Mouse (Mus musculus) heart, embryonic 13.5 days (tissue): ENCODE data around the gene Ipo13. TPM values are rescaled to one million over a fixed set of nuclear protein-coding genes. Genes with fewer than 3 reads are reported as not detected.
A peak's percentile ranks its signal among the peaks of the same experiment; 100 is the strongest.

Source experiments
- ATAC-seq: fragments of 200-750 bp; cut with Nextera tagmentation; 2 replicates; pipeline ENCODE4 v1.8.0; 2017; ENCODE audit warnings: moderate TSS enrichment; ENCODE audit not compliant: insufficient number of reproducible peaks, low FRiP score, low TSS enrichment; ENCODE audit errors: extremely low read depth
- H3K27ac ChIP-seq: fragments of 300-500 bp; sonication (generic); replicated peaks from 2 replicates; pipeline ENCODE4 v1.5.1; 2015; ENCODE audit warnings: moderate library complexity, mild to moderate bottlenecking, inconsistent platforms
- H3K27me3 ChIP-seq: fragments of 300-500 bp; sonication (generic); replicated peaks from 2 replicates; pipeline ENCODE4 v1.6.1; 2015; ENCODE audit warnings: mild to moderate bottlenecking, inconsistent platforms
- H3K36me3 ChIP-seq: fragments of 300-500 bp; sonication (generic); 2 replicates; pipeline ENCODE4 v1.6.1; 2015; ENCODE audit warnings: mild to moderate bottlenecking, inconsistent platforms
- H3K4me1 ChIP-seq: fragments of 300-500 bp; sonication (generic); 2 replicates; pipeline ENCODE4 v1.6.1; 2015; ENCODE audit warnings: inconsistent platforms
- H3K4me2 ChIP-seq: fragments of 300-500 bp; sonication (generic); 2 replicates; pipeline ENCODE4 v1.6.1; 2015; ENCODE audit warnings: inconsistent platforms, mild to moderate bottlenecking, moderate library complexity
- H3K4me3 ChIP-seq: fragments of 300-500 bp; sonication (generic); 2 replicates; pipeline ENCODE4 v1.5.1; 2015; ENCODE audit warnings: moderate library complexity, mild to moderate bottlenecking, inconsistent platforms
- H3K9ac ChIP-seq: fragments of 300-500 bp; sonication (generic); 2 replicates; pipeline ENCODE4 v1.6.1; 2015; ENCODE audit warnings: inconsistent platforms, mild to moderate bottlenecking, moderate library complexity
- H3K9me3 ChIP-seq: fragments of 300-500 bp; sonication (generic); 2 replicates; pipeline ENCODE4 v1.6.1; 2016; ENCODE audit warnings: inconsistent platforms
- WGBS: fragments of 180-500 bp; shearing (Covaris S2); methylation state at CpG from one replicate; pipeline ENCODE4 v1.1.7; 2015; ENCODE audit warnings: mixed read lengths; 5-methylcytosine and 5-hydroxymethylcytosine counted together
- polyA plus RNA-seq: library from polyadenylated mRNA; unstranded; fragments of >200 nt; fragmentation: Nextera tagmentation; extraction: Ambion mirVana; gene quantifications from 2 replicates; pipeline ENCODE4 v1.2.1, GENCODE M21; 2015

The Ipo13 gene
- polyA plus RNA-seq, 1 experiment from 2014 or later, result 40.3 TPM

DNA sequence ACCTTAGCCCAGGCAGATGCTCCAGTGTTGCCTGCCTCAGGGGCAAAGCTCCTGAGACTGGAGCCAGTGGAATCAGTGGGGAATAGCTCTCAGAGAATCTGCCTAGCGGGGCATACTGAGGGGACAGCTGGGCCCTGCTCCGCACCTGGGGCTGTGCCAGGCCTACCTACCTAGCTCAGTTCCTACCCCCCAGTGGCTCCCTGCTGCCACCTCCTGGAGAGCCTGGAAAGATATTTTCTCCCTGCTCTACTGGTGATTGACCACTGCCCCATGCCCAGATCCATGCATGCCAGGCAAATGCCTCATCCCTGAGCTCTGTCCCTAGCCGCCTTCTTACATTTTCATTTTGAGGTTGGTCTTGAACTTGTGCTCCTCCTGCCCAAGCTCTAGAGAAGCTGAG is 56.0 kb downstream of the Ipo13 start:
- Histone ChIP-seq H3K9ac (no peak overlapping the region), H3K4me1 (peaks cover 24% of the 10 kb centered on the region), H3K27me3 (peaks cover 5% of the 10 kb centered on the region; the same call in 1 of the 2 replicates), H3K36me3 (peaks cover 14% of the 10 kb centered on the region; the same call in 1 of the 2 replicates), H3K4me3 (no peak overlapping the region), H3K9me3 (no peaks in the 10 kb centered on the region), H3K27ac (no peak overlapping the region), H3K4me2 (no peak overlapping the region)
- ATAC-seq, result no peak
- WGBS, result 58% methylated on average over 3 of the region's 3 CpGs

GRCm38 (mm10) chr4:117855146-117855545 is 59.7 kb downstream of the Ipo13 start:
- no peaks in the 10 kb centered on the region for H3K9me3 ChIP-seq
- no peak overlapping the region for H3K27ac ChIP-seq
- H3K27me3 ChIP-seq, result no peaks in the 10 kb centered on the region
- peaks cover 20% of the 10 kb centered on the region for H3K4me1 ChIP-seq
- no peak for ATAC-seq
- no peak overlapping the region for H3K4me3 ChIP-seq
- peaks cover 14% of the 10 kb centered on the region; the same call in 1 of the 2 replicates for H3K36me3 ChIP-seq
- H3K4me2 ChIP-seq, result no peak overlapping the region
- 0 out of 2 replicates have a peak overlapping the region, but pooled peaks have one; percentile 37 for H3K9ac ChIP-seq
- WGBS, result 80% methylated on average over 9 of the region's 9 CpGs

- Histone ChIP-seq H3K27ac (no peak overlapping the region), H3K36me3 (peaks cover 10% of the 10 kb centered on the region; the same call in 1 of the 2 replicates), H3K27me3 (0 out of 2 replicates have a peak, but pooled peaks cover 4% of the 10 kb centered on the region), H3K4me2 (no peak overlapping the region), H3K4me1 (peaks cover 25% of the 10 kb centered on the region), H3K4me3 (no peak overlapping the region), H3K9me3 (no peaks in the 10 kb centered on the region), H3K9ac (no peak overlapping the region)
- no peak for ATAC-seq
- WGBS, result 85% methylated on average over 10 of the region's 10 CpGs
Measured at GRCm38 (mm10) chr4:117852152-117852868, 62.5 kb downstream of the Ipo13 start.

DNA sequence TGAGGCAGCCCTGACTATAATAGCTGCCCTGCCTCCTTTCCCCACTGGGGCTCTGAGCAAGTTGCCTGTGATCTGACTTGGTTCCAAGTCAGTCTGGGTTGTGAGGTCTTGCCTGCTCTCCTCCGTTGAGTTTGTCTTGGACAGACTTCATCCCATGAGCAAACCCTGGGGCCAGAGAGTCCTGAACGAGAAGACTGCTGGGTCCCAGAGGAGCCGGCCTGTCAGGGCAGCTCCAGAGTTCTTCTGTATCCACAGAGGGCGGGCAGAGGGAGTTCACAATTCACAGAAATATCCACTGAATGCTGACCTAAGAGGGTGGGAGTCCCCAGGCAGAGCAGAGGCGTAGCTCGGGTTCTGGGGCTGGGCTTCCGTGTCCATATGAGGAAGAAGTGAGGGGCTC is 63.9 kb downstream of the Ipo13 start:
- peaks cover 6% of the 10 kb centered on the region for H3K36me3 ChIP-seq
- no peak overlapping the region for H3K4me3 ChIP-seq
- no peaks in the 10 kb centered on the region for H3K9me3 ChIP-seq
- 0 out of 2 replicates have a peak, but pooled peaks cover 6% of the 10 kb centered on the region for H3K27me3 ChIP-seq
- H3K4me1 ChIP-seq, result peaks cover 25% of the 10 kb centered on the region
- no peak for ATAC-seq
- WGBS, result 76% methylated on average over 7 of the region's 7 CpGs
- H3K9ac ChIP-seq, result no peak overlapping the region
- no peak overlapping the region for H3K4me2 ChIP-seq
- no peak overlapping the region for H3K27ac ChIP-seq

DNA sequence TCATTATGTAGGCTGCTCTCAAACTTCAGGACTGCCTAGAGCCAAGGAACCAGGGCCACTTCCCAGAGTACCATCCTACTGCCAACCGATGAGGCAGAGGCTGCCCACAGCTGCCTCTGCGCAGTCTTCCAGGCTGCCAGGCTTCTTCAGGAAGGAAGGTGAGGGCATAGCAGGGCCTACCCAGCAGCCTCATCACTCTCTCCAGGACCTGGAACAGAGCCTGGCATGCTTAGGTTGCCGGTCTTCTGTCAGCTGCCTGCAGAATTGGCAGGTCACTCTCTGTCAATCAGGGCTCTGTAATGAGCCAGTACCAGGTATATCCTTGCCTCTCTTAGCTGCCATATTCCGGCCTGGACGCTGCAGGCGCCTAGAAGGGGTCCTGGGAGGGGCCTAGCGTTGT is 64.6 kb downstream of the Ipo13 start:
- Histone ChIP-seq H3K4me1 (peaks cover 19% of the 10 kb centered on the region), H3K36me3 (peaks cover 12% of the 10 kb centered on the region), H3K4me3 (no peak overlapping the region), H3K27ac (no peak overlapping the region), H3K27me3 (0 out of 2 replicates have a peak, but pooled peaks cover 6% of the 10 kb centered on the region), H3K9me3 (no peaks in the 10 kb centered on the region), H3K4me2 (no peak overlapping the region), H3K9ac (no peak overlapping the region)
- 78% methylated on average over 7 of the region's 7 CpGs for WGBS
- no peak for ATAC-seq

- ATAC-seq, result no peak
- WGBS, result 80% methylated on average over 5 of the region's 5 CpGs
- Histone ChIP-seq H3K36me3 (peaks cover 12% of the 10 kb centered on the region), H3K4me2 (no peak overlapping the region), H3K27ac (no peak overlapping the region), H3K4me3 (no peak overlapping the region), H3K27me3 (0 out of 2 replicates have a peak, but pooled peaks cover 6% of the 10 kb centered on the region), H3K9me3 (no peaks in the 10 kb centered on the region), H3K9ac (no peak overlapping the region), H3K4me1 (peaks cover 12% of the 10 kb centered on the region)
Measured at GRCm38 (mm10) chr4:117849506-117849905, 65.3 kb downstream of the Ipo13 start.

- Histone ChIP-seq H3K4me3 (no peak overlapping the region), H3K4me2 (no peak overlapping the region), H3K9ac (no peak overlapping the region), H3K4me1 (peaks cover 8% of the 10 kb centered on the region), H3K36me3 (peaks cover 12% of the 10 kb centered on the region), H3K9me3 (no peaks in the 10 kb centered on the region), H3K27ac (no peak overlapping the region), H3K27me3 (0 out of 2 replicates have a peak, but pooled peaks cover 6% of the 10 kb centered on the region)
- no peak for ATAC-seq
- 52% methylated on average over 17 of the region's 17 CpGs for WGBS
Measured at GRCm38 (mm10) chr4:117849063-117849462, 65.7 kb downstream of the Ipo13 start.

DNA sequence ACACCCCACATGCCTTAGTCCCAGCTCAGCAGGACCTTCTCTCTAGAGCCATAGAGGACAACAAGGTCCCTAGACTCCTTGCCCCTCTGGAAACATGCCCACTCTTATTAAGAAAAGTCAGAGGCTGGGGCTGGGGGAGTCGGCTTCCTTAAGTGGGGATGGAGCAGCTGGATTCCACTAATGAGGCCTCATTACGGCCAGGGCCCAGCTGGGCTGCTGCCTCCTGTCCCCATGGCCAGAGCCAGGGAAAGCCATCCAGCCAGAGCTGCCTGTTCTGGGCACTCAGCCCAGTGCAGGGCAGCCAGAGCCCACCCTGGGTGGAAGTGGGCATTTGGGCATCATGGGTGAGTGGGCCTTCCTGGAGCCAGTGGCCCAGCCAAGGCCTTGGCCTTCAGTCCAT is 67.8 kb downstream of the Ipo13 start:
- WGBS, result 64% methylated on average over 2 of the region's 2 CpGs
- peaks cover 7% of the 10 kb centered on the region for H3K4me1 ChIP-seq
- H3K27ac ChIP-seq, result no peak overlapping the region
- ATAC-seq, result no peak
- H3K36me3 ChIP-seq, result peaks cover 12% of the 10 kb centered on the region
- H3K27me3 ChIP-seq, result 0 out of 2 replicates have a peak, but pooled peaks cover 6% of the 10 kb centered on the region
- H3K4me2 ChIP-seq, result no peak overlapping the region
- no peak overlapping the region for H3K9ac ChIP-seq
- H3K4me3 ChIP-seq, result no peak overlapping the region
- no peaks in the 10 kb centered on the region for H3K9me3 ChIP-seq

GRCm38 (mm10) chr4:117846261-117846660 is 68.5 kb downstream of the Ipo13 start:
- Histone ChIP-seq H3K27me3 (0 out of 2 replicates have a peak, but pooled peaks cover 6% of the 10 kb centered on the region), H3K4me3 (no peak overlapping the region), H3K4me1 (peaks cover 7% of the 10 kb centered on the region), H3K9me3 (no peaks in the 10 kb centered on the region), H3K36me3 (peaks cover 12% of the 10 kb centered on the region), H3K9ac (no peak overlapping the region), H3K4me2 (no peak overlapping the region), H3K27ac (no peak overlapping the region)
- ATAC-seq, result no peak
- 93% methylated on average over 4 of the region's 4 CpGs for WGBS

GRCm38 (mm10) chr4:117845316-117845715 is 69.5 kb downstream of the Ipo13 start:
- Histone ChIP-seq H3K9ac (no peak overlapping the region), H3K27ac (no peak overlapping the region), H3K4me1 (peaks cover 6% of the 10 kb centered on the region), H3K9me3 (no peaks in the 10 kb centered on the region), H3K36me3 (peaks cover 12% of the 10 kb centered on the region), H3K27me3 (0 out of 2 replicates have a peak, but pooled peaks cover 6% of the 10 kb centered on the region), H3K4me3 (no peak overlapping the region), H3K4me2 (no peak overlapping the region)
- no peak for ATAC-seq
- WGBS, result 87% methylated on average over 11 of the region's 11 CpGs
